Comparison of ENCODE assay signal across 25 mouse cellular contexts in the genomic region with DNA sequence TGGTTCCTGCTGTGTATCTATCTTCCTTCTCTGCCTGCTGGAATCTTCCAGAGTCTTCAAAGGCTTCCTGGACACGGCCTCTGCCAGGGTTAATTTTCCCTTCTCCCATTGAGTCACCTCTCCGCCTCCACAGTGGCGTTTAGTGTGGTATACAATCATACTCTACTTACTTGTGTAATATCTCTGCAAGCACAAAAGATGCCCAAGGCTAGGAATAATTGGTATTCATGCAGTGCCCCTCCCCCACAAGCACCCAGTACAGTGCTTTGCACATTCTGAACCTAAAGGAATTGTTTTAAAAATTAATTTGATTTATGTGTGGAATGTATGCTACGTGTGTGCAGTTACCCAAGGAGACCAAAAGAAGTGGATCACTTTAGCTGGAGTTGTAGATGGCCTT. TPM values are rescaled to one million over a fixed set of nuclear protein-coding genes. Genes with fewer than 3 reads are reported as not detected.
DNase-seq lines count a peak whose midpoint lies in the region; ATAC-seq and TF ChIP-seq lines count a peak whose summit lies in the region.
"Had no signal": no experiment of that assay in that cellular context is flagged by ENCODE, and none has a peak within 500 bp of the region (broad histone marks: within the 10 kb centered on the region; RNA-seq: fewer than 3 reads in every experiment).

No protein-coding gene starts in this region.

- WGBS in limb, embryonic 13.5 days: 63% methylated on average over 4 of the region's 4 CpGs
- WGBS in limb, embryonic 10.5 days: 82% methylated on average over 4 of the region's 4 CpGs
- WGBS in stomach, postnatal 0 days: 51% methylated on average over 4 of the region's 4 CpGs
- WGBS in liver, embryonic 11.5 days: 73% methylated on average over 4 of the region's 4 CpGs

- H3K27ac ChIP-seq in limb, embryonic 13.5 days: peak overlapping the region; percentile 44; the same call in 1 of the 2 replicates
- H3K27ac ChIP-seq in limb, embryonic 10.5 days: no peak overlapping the region
- no peak overlapping the region for H3K27ac ChIP-seq in stomach, postnatal 0 days (replicated peaks)
- no peak overlapping the region for H3K27ac ChIP-seq in liver, embryonic 11.5 days (ENCODE audit: low read depth, low read length)
- H3K27ac ChIP-seq: forebrain, embryonic 10.5 days; heart, embryonic 10.5 days; hindbrain, embryonic 15.5 days; kidney, postnatal 0 days; limb, embryonic 12.5 days; liver, embryonic 14.5 days; stomach, embryonic 15.5 days had no signal

- H3K27me3 ChIP-seq in limb, embryonic 13.5 days: no peaks in the 10 kb centered on the region
- H3K27me3 ChIP-seq in limb, embryonic 10.5 days (ENCODE audit: low read depth, poor library complexity, severe bottlenecking): no peaks in the 10 kb centered on the region
- H3K27me3 ChIP-seq in stomach, postnatal 0 days (ENCODE audit: control insufficient read depth, insufficient read depth, low read length): no peaks in the 10 kb centered on the region
- H3K27me3 ChIP-seq in liver, embryonic 11.5 days (replicated peaks; ENCODE audit: control insufficient read depth, insufficient read depth, low read length): no peaks in the 10 kb centered on the region
- H3K27me3 ChIP-seq: hindbrain, embryonic 15.5 days; limb, embryonic 12.5 days; neural tube, embryonic 13.5 days; Patski; stomach, embryonic 15.5 days had no signal

- peaks cover 36% of the 10 kb centered on the region for H3K4me1 ChIP-seq in limb, embryonic 13.5 days
- peaks cover 24% of the 10 kb centered on the region for H3K4me1 ChIP-seq in limb, embryonic 10.5 days
- H3K4me1 ChIP-seq in stomach, postnatal 0 days (replicated peaks; ENCODE audit: control insufficient read depth, insufficient read depth): peaks cover 12% of the 10 kb centered on the region
- H3K4me1 ChIP-seq in liver, embryonic 11.5 days (replicated peaks; ENCODE audit: control insufficient read depth, insufficient read depth, low read length): peaks cover 62% of the 10 kb centered on the region

- ATAC-seq in limb, embryonic 13.5 days (ENCODE audit: low FRiP score, low read depth): no peak
- no peak for ATAC-seq in stomach, postnatal 0 days (ENCODE audit: low FRiP score, low TSS enrichment)
- ATAC-seq in liver, embryonic 11.5 days (replicated peaks; ENCODE audit: low FRiP score): no peak
- ATAC-seq: CD4-positive, CD25-positive, alpha-beta regulatory T cell, adult 4 months; Patski had no signal

- H3K9me3 ChIP-seq in limb, embryonic 13.5 days: no peaks in the 10 kb centered on the region
- no peaks in the 10 kb centered on the region for H3K9me3 ChIP-seq in limb, embryonic 10.5 days (replicated peaks)
- H3K9me3 ChIP-seq in stomach, postnatal 0 days (ENCODE audit: control insufficient read depth, low read length): no peaks in the 10 kb centered on the region
- H3K9me3 ChIP-seq in liver, embryonic 11.5 days (ENCODE audit: control insufficient read depth, low read length): no peaks in the 10 kb centered on the region
- H3K9me3 ChIP-seq: forebrain, embryonic 10.5 days; heart, embryonic 10.5 days; hindbrain, embryonic 15.5 days; limb, embryonic 12.5 days; neural tube, embryonic 13.5 days; stomach, embryonic 15.5 days had no signal

- H3K4me2 ChIP-seq in limb, embryonic 13.5 days (replicated peaks): no peak overlapping the region
- H3K4me2 ChIP-seq in stomach, postnatal 0 days (replicated peaks; ENCODE audit: low read depth): no peak overlapping the region
- no peak overlapping the region for H3K4me2 ChIP-seq in liver, embryonic 11.5 days
- H3K4me2 ChIP-seq: hindbrain, embryonic 15.5 days; limb, embryonic 12.5 days; lung, embryonic 14.5 days; neural tube, embryonic 13.5 days; stomach, embryonic 15.5 days had no signal

- 0 out of 2 replicates have a peak, but pooled peaks cover 7% of the 10 kb centered on the region for H3K36me3 ChIP-seq in limb, embryonic 13.5 days
- H3K36me3 ChIP-seq in limb, embryonic 10.5 days: peaks cover 13% of the 10 kb centered on the region; the same call in 1 of the 2 replicates
- no peaks in the 10 kb centered on the region for H3K36me3 ChIP-seq in stomach, postnatal 0 days (ENCODE audit: control insufficient read depth, insufficient read depth, low read length)
- no peaks in the 10 kb centered on the region for H3K36me3 ChIP-seq in liver, embryonic 11.5 days (ENCODE audit: control insufficient read depth, insufficient read depth, low read length)
- H3K36me3 ChIP-seq: hindbrain, embryonic 15.5 days; neural tube, embryonic 13.5 days; stomach, embryonic 15.5 days had no signal

- no peak overlapping the region for H3K9ac ChIP-seq in limb, embryonic 13.5 days
- no peak overlapping the region for H3K9ac ChIP-seq in stomach, postnatal 0 days (ENCODE audit: low read length)
- no peak overlapping the region for H3K9ac ChIP-seq in liver, embryonic 11.5 days (ENCODE audit: low read depth, low read length)
- H3K9ac ChIP-seq: hindbrain, embryonic 15.5 days; limb, embryonic 12.5 days; liver, embryonic 14.5 days; lung, embryonic 14.5 days; neural tube, embryonic 13.5 days; stomach, embryonic 15.5 days had no signal

- DNase-seq in adrenal gland, postnatal 10 days: peak; percentile 44
- DNase-seq in adrenal gland, adult 8-10 months: no peak
- no peak for DNase-seq in limb, embryonic 10.5 days (ENCODE audit: low spot score)
- DNase-seq in Muller cell, postnatal 12 days (ENCODE audit: inconsistent ontology term): peak; percentile 56
- DNase-seq in fat pad, adult 2 months (ENCODE audit: extremely low read depth, low read depth, low spot score): peak; percentile 91
- DNase-seq in stomach, postnatal 0 days (ENCODE audit: low spot score): no peak
- no peak for DNase-seq in liver, embryonic 11.5 days (ENCODE audit: low spot score)
- DNase-seq: cerebellum, adult 18-20 months; cerebellum, postnatal 14 days; heart, postnatal 4 days; kidney, adult 2 months; lung, embryonic 14.5 days; thymus, adult 18-20 months; thymus, postnatal 36 days had no signal

- TF ChIP-seq CTCF in stomach, postnatal 0 days (IDR thresholded peaks at IDR 0.05; ENCODE audit: low read depth): no peak

- no peak for TF ChIP-seq EP300 in stomach, postnatal 0 days (optimal IDR thresholded peaks at IDR 0.05)

- no peak overlapping the region for H3K4me3 ChIP-seq in limb, embryonic 13.5 days
- no peak overlapping the region for H3K4me3 ChIP-seq in limb, embryonic 10.5 days
- no peak overlapping the region for H3K4me3 ChIP-seq in stomach, postnatal 0 days (ENCODE audit: low read depth, low read length)
- no peak overlapping the region for H3K4me3 ChIP-seq in liver, embryonic 11.5 days (ENCODE audit: low read depth, low read length)
- H3K4me3 ChIP-seq: forebrain, embryonic 10.5 days; heart, embryonic 10.5 days; hindbrain, embryonic 15.5 days; limb, embryonic 12.5 days; neural tube, embryonic 13.5 days; stomach, embryonic 15.5 days had no signal

RNA-seq across cellular contexts. Expression of a gene that starts 10.6 kb away (rescaled TPM):
- total RNA-seq in adrenal gland, postnatal 10 days (2021): 100 to 1,000 TPM; 113 to 121 TPM
- 100 to 1,000 TPM; 135 to 173 (median 141) TPM for total RNA-seq in adrenal gland, adult 8-10 months (2022)
- 12.0 and 13.8 TPM in 2 replicates for polyA plus RNA-seq in limb, embryonic 13.5 days (2015; fragmentation: Nextera tagmentation; extraction: Ambion mirVana)
- 13.4 and 18.8 TPM in 2 replicates for polyA plus RNA-seq in limb, embryonic 10.5 days (2016; fragmentation: Nextera tagmentation; extraction: Ambion mirVana)
- 19.6 and 24.8 TPM in 2 replicates for polyA plus RNA-seq in stomach, postnatal 0 days (2015; fragmentation: Nextera tagmentation; extraction: Ambion mirVana)
- polyA plus RNA-seq in liver, embryonic 11.5 days (2014; fragmentation: Nextera tagmentation; extraction: Ambion mirVana): 25.1 and 31.1 TPM in 2 replicates

Comparison
In these comparisons a context has a peak if more than half of its experiments do, and no peak if none do; other contexts are left out.
1. DNase-seq: peak in adrenal gland, postnatal 10 days (single experiment), Muller cell, postnatal 12 days (single experiment) and fat pad, adult 2 months (single experiment); none in adrenal gland, adult 8-10 months (single experiment), limb, embryonic 10.5 days (single experiment), stomach, postnatal 0 days (single experiment) and liver, embryonic 11.5 days (single experiment).